Mouse (Mus musculus) layer of hippocampus, postnatal 14 days (tissue): ENCODE results near the gene Pdf. TPM values are rescaled to one million over a fixed set of nuclear protein-coding genes. Genes with fewer than 3 reads are reported as not detected.
A peak's percentile ranks its signal among the peaks of the same experiment; 100 is the strongest.

Experiments used
- DNase-seq, 2 experiments: peaks; one replicate each; pipeline ENCODE4 v3.0.0; 2021 to 2022; ENCODE audit warnings: low spot score in 2 of 2, mixed read lengths in 1 of 2
- long read RNA-seq, 2 experiments: library from polyadenylated mRNA; stranded (forward); transcript quantifications; one replicate each; pipeline ENCODE4 v2.0.0; 2021
- total RNA-seq, 2 experiments: library from RNA; stranded (reverse); gene quantifications; 2 replicates each; pipeline ENCODE4 v1.2.3; 2021

The Pdf gene
- total RNA-seq: 10 to 100 TPM; 24.6 to 24.9 TPM
- long read RNA-seq, experiment 1, transcript Pdf-201 (2 exons, 1,306 nt): major isoform, 27 of 29 reads
- long read RNA-seq, experiment 1, partial matches to known transcripts: 0 of 29 reads
- long read RNA-seq, experiment 1, other reads (novel, unspliced or antisense): 2 of 29 reads
- long read RNA-seq, experiment 2, transcript Pdf-201 (2 exons, 1,306 nt): major isoform, 51 of 52 reads
- long read RNA-seq, experiment 2, partial matches to known transcripts: 0 of 52 reads
- long read RNA-seq, experiment 2, other reads (novel, unspliced or antisense): 1 of 52 reads

DNA sequence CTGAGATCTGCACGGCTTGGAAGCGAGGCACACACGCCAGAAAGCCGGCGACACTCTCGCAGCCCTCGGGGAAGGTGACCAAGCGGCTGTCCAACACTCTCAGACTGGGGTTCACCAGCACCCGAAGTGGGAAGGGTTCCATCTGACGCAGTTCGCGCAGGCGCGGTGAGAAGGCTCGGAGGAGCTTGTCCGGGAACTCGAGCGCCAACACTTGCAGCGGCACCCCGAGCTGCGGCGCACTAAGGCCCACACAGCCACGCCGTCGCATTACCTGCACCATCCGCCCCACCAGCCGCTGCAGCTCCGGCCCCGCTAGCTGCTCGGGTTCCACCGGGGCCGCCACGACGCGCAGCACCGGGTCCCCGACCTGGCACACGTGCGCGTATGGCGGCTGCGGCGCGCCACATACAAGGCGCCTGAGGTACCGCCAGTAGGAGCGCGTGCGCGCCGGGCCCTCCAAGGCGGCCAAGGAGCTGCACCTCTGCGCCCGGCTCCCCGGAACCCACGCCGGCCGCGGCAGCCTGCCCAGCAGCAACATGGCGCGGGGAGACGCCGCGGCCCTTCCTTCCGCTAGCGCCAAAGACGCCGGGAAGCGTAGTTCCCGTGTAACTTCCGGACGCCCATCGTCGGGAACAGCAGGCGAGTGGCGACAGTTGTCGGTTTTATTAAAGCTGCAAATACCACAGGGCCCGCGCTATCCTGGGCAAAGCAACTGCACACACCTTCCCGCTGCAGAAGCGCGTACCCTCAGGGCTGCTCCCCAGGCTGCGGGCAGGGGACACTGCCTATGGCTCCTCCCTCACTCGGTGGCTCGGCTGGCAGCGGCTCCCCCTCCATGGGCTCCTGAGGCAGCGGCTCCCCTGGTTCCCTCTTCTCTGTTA lies at the start of gene Pdf:
Gene Pdf, minus strand, starts transcription at position 554 of the 881 bp plus-strand sequence.
- DNase-seq: peak; percentile 85 to 88

- peak; percentile 88 to 96 for DNase-seq
Observed at GRCm38 (mm10) chr8:107096366-107097036, 48.1 kb upstream of the Pdf start, which contains the start of gene Terf2. Gene Terf2, minus strand, starts transcription at chr8:107096547.

DNA sequence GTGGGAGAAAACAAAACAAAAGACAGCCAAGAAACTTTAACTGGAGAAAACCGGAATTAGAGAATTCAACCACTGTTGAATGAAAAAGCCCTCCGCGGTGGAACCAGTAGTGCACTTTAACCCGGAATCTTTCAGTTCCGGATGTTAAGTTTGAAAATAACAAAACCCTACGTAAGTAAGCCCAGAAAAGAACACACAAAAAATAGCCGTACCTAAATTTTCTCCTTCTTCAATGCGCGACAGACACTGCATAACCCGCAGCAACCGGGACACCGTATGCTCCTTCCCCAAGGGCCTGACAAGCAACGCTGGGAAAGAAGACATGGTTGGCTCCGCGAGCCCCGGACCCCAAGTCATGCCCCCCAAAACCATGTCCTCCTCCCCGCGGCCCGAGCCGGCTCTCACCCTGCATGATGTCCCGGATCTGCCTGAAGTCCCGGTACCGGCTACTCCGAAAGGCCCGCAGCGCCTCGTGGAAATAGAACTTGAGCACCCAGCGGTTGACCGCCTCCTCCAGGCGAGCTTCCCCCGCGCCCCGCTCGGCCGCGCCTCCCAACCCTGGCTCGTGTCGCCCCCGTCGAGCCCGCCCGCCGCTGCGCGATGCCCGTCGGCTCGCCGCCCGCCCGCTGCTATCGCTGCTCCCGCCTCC lies 47.4 kb upstream of the Pdf start:
- DNase-seq: peak; percentile 43 to 52

DNA sequence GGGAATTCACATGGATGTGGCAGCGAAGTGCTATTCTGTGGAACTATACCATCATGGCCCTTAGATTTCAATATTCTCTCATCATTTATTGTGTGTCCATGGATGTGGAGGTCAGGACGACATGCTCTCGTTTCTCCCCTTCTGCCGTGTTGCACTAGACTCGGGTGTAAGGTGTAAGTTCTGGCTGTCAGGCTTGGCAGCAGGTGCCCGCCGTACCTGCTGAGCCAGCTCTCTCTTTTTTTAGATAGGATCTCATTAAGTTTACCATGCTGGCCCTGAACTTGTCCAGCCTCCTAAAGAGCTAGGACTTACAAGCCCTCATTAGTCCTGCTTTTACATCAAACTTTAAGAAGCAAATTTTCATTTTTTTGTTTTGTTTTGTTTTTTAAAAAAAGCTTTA lies 42.1 kb upstream of the Pdf start:
- DNase-seq: no peak

DNA sequence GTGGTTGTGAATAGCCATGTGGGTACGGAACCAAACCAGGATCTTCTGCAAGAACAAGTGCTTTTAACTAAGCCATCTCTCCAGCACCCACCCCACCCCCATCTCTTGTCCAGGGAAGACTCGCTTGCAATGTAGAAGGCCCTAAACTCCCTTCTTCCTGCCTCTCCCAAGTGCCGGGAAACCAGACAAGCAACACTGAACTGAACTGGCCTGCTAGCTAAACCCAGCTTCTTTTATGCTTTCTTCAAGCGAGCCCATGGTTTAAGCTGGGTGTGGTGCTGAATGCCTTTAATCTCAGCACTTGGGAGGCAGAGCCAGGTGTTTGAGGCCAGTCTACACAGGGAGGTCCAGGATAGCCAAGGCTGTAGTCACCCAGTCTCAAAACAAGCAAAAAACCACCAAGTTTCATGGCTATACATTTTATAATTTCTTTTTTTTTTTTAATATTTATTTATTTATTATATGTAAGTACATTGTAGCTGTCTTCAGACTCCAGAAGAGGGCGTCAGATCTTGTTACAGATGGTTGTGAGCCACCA lies 40.2 kb upstream of the Pdf start:
- no peak for DNase-seq

DNA sequence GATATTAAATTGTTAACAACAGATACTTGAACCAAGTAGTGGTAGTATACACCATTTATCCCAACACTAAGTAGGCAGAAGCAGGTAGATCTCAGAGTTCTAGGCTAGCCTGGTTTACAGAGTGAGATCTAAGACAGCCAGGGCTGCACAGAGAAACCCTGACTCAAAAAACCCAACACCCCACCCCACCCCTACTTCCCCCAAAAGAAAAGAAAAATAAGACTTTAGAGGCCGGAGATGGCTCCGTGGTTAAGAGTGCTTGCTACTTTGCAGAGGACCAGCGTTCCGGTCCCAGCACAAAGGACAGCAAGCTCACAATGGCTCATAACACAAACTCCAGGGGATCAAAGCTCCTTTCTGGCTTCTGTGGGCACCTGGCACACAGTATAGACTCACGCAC lies 37.6 kb upstream of the Pdf start:
- no peak for DNase-seq

- DNase-seq: no peak
Observed at GRCm38 (mm10) chr8:107085358-107085757, 36.9 kb upstream of the Pdf start.

GRCm38 (mm10) chr8:107076239-107076888 lies 27.9 kb upstream of the Pdf start:
- no peak for DNase-seq

DNA sequence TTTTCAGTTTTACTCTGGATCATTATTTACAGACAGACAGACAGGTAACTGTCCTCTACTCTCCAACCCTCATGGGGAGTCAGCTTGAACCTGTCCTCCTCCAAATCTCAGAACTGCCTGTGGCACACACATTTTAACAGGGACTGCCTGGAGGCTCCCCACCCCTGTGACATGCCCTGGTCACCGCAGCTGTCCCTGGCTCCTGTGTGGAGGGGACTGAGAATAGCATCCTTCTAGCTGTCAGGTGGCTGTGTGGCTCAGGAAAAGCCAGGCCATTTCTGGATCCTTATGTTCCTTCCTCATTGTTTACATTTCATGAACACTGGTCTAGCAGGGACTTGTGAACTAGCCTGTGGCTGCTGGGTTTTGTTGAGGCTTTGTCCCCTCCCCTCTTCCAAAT lies 25.7 kb upstream of the Pdf start:
- DNase-seq: no peak

DNA sequence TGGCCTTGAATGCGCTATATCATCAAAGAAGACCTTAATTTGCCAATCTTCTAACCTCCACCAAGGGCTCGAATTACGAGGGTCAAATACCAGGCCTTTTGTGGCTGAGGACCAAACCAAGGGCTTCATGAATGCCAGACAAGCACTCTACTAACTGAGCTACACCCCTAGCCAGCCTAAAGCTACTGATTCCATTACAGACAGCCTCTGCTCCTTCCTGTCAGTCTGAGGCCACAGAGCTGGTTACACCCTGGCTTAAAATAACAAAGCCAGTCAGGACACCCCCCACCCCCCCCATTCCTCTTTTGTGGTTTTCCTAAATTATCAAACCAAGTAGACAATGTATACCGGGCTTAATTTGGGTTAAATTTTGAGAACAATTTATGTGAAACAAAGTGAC lies 25.3 kb upstream of the Pdf start:
- DNase-seq: no peak

DNA sequence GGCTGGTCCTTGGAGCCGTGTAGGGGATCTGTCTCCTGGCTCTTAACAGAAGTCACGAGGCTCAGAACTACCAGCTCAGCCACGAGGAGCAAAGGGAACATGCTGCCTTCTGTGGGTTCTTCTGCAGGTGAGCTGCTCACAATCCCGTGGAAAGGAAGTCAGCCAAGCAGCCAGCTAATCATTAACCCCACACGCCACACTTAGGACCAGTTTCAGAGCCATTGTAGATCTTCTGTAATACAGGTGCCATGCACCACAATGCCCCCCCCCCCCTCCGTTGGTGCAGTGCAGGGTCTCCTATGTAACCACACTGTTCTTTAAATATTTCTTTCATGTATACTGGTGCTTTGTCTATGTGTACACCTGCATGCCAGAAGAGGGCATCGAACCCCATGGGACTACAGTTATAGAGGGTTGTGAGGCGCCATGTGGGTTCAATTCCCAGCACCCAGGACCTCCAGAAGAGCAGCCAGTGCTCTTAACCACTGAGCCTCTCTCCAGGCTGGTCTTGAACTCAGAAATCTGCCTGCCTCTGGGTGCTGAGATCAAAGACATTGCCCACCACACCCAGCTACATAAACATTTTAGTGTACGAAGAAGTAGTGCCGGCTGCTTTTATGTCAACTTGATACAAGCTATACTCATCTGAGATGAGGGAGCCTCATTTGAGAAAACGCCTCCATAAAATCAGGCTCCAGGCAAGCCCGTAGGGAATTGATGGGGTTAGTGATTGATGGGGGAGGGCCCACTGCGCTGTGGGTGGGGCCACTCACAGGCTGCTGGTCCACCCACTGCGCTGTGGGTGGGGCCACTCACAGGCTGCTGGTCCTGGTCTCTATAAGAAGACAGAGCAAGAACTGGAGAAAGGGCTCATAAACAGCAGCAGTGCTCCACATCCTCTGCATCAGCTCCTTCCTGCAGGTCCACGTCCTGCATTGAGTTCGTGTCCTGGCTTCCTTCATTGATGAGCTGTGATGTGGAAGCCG lies 17.4 kb upstream of the Pdf start, which contains the start of gene Tmed6:
Gene Tmed6, minus strand, starts transcription at position 134 of the 986 bp plus-strand sequence.
- DNase-seq: no peak

GRCm38 (mm10) chr8:107062613-107063012 lies 14.2 kb upstream of the Pdf start:
- no peak for DNase-seq

DNA sequence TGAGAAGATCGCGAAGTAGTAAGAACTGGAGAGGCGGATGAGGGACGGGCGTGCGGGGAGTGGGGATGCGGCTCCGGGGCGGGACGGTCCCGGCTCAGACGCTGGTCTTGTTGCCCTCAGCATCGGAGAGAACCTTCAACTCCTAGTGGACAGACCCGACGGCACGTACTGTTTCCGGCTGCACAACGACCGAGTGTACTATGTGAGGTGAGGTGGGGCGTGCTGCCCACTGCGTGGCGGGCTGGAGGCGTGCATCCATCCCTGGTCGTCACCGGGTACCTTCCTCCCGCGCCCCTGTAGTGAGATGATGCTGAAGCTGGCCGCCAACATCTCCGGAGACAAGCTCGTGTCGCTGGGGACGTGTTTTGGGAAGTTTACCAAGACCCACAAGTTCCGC lies 8.6 kb upstream of the Pdf start:
- peak in 1 of 2 experiments; percentile 39 for DNase-seq

- DNase-seq: peak; percentile 92 to 98
Observed at GRCm38 (mm10) chr8:107056076-107056972, 7.9 kb upstream of the Pdf start, which contains the start of the genes Cog8 and Nip7. Gene Cog8, minus strand, starts transcription at chr8:107056689. Gene Nip7, plus strand, starts transcription at chr8:107056877.

GRCm38 (mm10) chr8:107052046-107052445 lies 3.6 kb upstream of the Pdf start:
- DNase-seq: no peak

- no peak for DNase-seq
Observed at GRCm38 (mm10) chr8:107049480-107049879, 1.1 kb upstream of the Pdf start.

DNA sequence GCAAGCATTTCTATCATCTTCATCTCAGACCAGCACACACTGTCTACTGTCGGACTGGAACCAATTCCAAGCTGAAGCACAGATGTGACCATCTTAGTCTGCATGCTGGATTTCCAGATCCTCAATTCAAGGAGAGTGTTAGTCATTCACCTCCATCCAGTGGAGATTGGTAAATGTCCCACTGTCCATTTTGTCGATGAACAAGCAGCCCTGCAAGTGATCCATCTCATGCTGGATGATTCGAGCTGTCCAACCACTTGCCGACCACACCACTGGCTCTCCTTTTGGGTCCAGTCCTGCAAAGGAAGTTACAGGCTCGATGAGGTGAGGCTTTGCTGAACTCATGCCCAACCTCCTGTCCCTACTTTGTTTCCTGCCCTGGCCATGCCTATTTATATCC lies 1.4 kb downstream of the Pdf start:
- no peak for DNase-seq

DNA sequence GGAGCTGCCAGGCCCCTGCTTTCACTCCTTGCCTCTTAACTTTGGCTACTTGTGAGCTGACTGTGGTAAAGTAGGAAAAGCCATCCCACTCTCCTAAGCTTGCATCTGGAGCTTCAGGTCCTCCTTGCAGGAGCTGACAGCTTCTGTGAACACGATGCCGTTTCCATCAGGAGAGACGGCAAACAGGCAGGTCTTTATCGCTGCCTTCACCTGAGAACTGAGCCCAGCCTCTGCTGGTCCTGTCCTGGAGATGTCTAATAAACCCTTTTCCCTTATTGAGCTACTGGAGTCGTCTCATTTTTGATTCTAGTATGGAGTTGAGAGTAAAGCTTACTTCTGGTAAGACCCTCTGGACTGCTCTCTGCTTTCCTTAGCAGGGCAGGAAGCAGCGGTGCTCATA lies 2.9 kb downstream of the Pdf start:
- DNase-seq: no peak
